Mouse (Mus musculus) CH12.LX (cell line): ENCODE data around the gene Usp32. TPM values are rescaled to one million over a fixed set of nuclear protein-coding genes. Genes with fewer than 3 reads are reported as not detected.

Experiments used
- DNase-seq: peaks from one replicate; pipeline ENCODE4 v3.0.0-alpha.2; 2013; ENCODE audit errors: extremely low read depth
- H3K27ac ChIP-seq: 2 replicates; pipeline ENCODE4 v1.5.1; 2012; ENCODE audit warnings: low read depth, mild to moderate bottlenecking, control low read depth, moderate library complexity; ENCODE audit not compliant: insufficient read depth
- H3K27me3 ChIP-seq: replicated peaks from 2 replicates; pipeline ENCODE3; 2012; ENCODE audit warnings: inconsistent platforms
- H3K36me3 ChIP-seq, 2 experiments: replicated peaks in 1 of 2; 2 replicates each; pipeline versions ENCODE3 to v1.6.1; 2012; ENCODE audit warnings: inconsistent platforms in 1 of 2, low read length in 1 of 2, mild to moderate bottlenecking in 1 of 2, mixed read lengths in 1 of 2, moderate library complexity in 1 of 2; ENCODE audit not compliant: control insufficient read depth in 1 of 2, insufficient read depth in 1 of 2
- H3K4me1 ChIP-seq, 2 experiments: 2 replicates each; pipeline ENCODE4 v1.6.1; 2012; ENCODE audit warnings: inconsistent platforms in 1 of 2, moderate library complexity in 1 of 2; ENCODE audit not compliant: insufficient read depth in 2 of 2, control insufficient read depth in 1 of 2
- H3K4me2 ChIP-seq: 2 replicates; pipeline ENCODE4 v1.6.1; 2012; ENCODE audit warnings: low read depth, mild to moderate bottlenecking, control low read depth; ENCODE audit not compliant: poor library complexity, insufficient read depth, severe bottlenecking
- H3K4me3 ChIP-seq, 3 experiments: fragments of 150-350 bp in 1 of 3; sonication (generic) in 1 of 3; replicated peaks in 1 of 3; 2 replicates each; pipeline versions ENCODE3 to v1.5.1; 2011 to 2012; ENCODE audit warnings: low read depth in 2 of 3, low read length in 2 of 3, mild to moderate bottlenecking in 2 of 3, moderate library complexity in 2 of 3, control low read depth in 1 of 3, improper control_type of control experiment in 1 of 3, inconsistent platforms in 1 of 3, mixed read lengths in 1 of 3; ENCODE audit not compliant: poor library complexity in 1 of 3
- H3K79me2 ChIP-seq: replicated peaks from 2 replicates; pipeline ENCODE4 v1.6.1; 2012; ENCODE audit warnings: mild to moderate bottlenecking, moderate library complexity; ENCODE audit not compliant: control insufficient read depth, poor library complexity, insufficient read depth, severe bottlenecking; ENCODE audit errors: extremely low read depth
- H3K9ac ChIP-seq: 2 replicates; pipeline ENCODE4 v1.6.1; 2012; ENCODE audit warnings: low read depth, mild to moderate bottlenecking, control low read depth, moderate library complexity; ENCODE audit not compliant: insufficient read depth
- H3K9me3 ChIP-seq: replicated peaks from 2 replicates; pipeline ENCODE3; 2012; ENCODE audit warnings: low read length, inconsistent platforms, mixed read lengths
- BHLHE40 ChIP-seq: IDR thresholded peaks from 2 replicates; pipeline ENCODE4 v1.6.1; 2011; ENCODE audit warnings: mild to moderate bottlenecking, low read depth, low read length, improper control_type of control experiment
- CHD2 ChIP-seq: IDR thresholded peaks from 2 replicates; pipeline ENCODE4 v1.6.1; 2011; ENCODE audit warnings: low read length, improper control_type of control experiment
- CTCF ChIP-seq, 2 experiments: IDR thresholded peaks in 1 of 2; conservative IDR thresholded peaks in 1 of 2; 2 replicates each; pipeline ENCODE4 v1.5.1; 2011 to 2012; ENCODE audit warnings: low read depth in 2 of 2, low read length in 2 of 2, improper control_type of control experiment in 1 of 2, inconsistent platforms in 1 of 2, mild to moderate bottlenecking in 1 of 2, moderate library complexity in 1 of 2
- E2F4 ChIP-seq: IDR thresholded peaks from 2 replicates; pipeline ENCODE4 v1.6.1; 2011; ENCODE audit warnings: low read depth, low read length, improper control_type of control experiment; ENCODE audit not compliant: insufficient replicate concordance
- ELF1 ChIP-seq: IDR thresholded peaks from 2 replicates; pipeline ENCODE4 v1.6.1; 2014; ENCODE audit warnings: low read depth, mild to moderate bottlenecking, inconsistent platforms, low read length, improper control_type of control experiment
- EP300 ChIP-seq: IDR thresholded peaks from 2 replicates; pipeline ENCODE4 v1.6.1; 2011; ENCODE audit warnings: low read length, improper control_type of control experiment
- HCFC1 ChIP-seq: IDR thresholded peaks from 2 replicates; pipeline ENCODE4 v1.6.1; 2012; ENCODE audit warnings: low read depth, mild to moderate bottlenecking, inconsistent platforms, low read length, improper control_type of control experiment
- IRF4 ChIP-seq: IDR thresholded peaks from 2 replicates; pipeline ENCODE4 v1.6.1; 2014; ENCODE audit warnings: low read depth, mild to moderate bottlenecking, inconsistent platforms, low read length, improper control_type of control experiment
- JUN ChIP-seq: IDR thresholded peaks from 2 replicates; pipeline ENCODE4 v1.6.1; 2011; ENCODE audit warnings: low read depth, mild to moderate bottlenecking, low read length, improper control_type of control experiment, moderate library complexity; ENCODE audit not compliant: insufficient read depth
- JUND ChIP-seq: conservative IDR thresholded peaks from 2 replicates; pipeline ENCODE4 v1.6.1; 2011; ENCODE audit warnings: low read depth, low read length, improper control_type of control experiment
- KAT2A ChIP-seq: IDR thresholded peaks from 2 replicates; pipeline ENCODE4 v1.6.1; 2012; ENCODE audit warnings: low read length, improper control_type of control experiment, inconsistent platforms; ENCODE audit not compliant: insufficient replicate concordance
- MAX ChIP-seq: IDR thresholded peaks from 2 replicates; pipeline ENCODE4 v1.6.1; 2011; ENCODE audit warnings: low read length, improper control_type of control experiment
- MAZ ChIP-seq: IDR thresholded peaks from 2 replicates; pipeline ENCODE4 v1.6.1; 2012; ENCODE audit warnings: low read depth, mild to moderate bottlenecking, inconsistent platforms, low read length, improper control_type of control experiment, moderate library complexity
- MEF2A ChIP-seq: IDR thresholded peaks from 2 replicates; pipeline ENCODE4 v1.6.1; 2014; ENCODE audit warnings: low read depth, mild to moderate bottlenecking, inconsistent platforms, low read length, improper control_type of control experiment, borderline replicate concordance
- MXI1 ChIP-seq: IDR thresholded peaks from 2 replicates; pipeline ENCODE4 v1.6.1; 2011; ENCODE audit warnings: mild to moderate bottlenecking, low read depth, low read length, improper control_type of control experiment
- MYC ChIP-seq: IDR thresholded peaks from 2 replicates; pipeline ENCODE4 v1.6.1; 2011; ENCODE audit warnings: low read depth, mild to moderate bottlenecking, improper control_type of control experiment, low read length
- NELFE ChIP-seq: IDR thresholded peaks from 2 replicates; pipeline ENCODE4 v1.6.1; 2011; ENCODE audit warnings: low read depth, low read length, improper control_type of control experiment
- NRF1 ChIP-seq: IDR thresholded peaks from 2 replicates; pipeline ENCODE4 v1.6.1; 2014; ENCODE audit warnings: low read depth, mild to moderate bottlenecking, inconsistent platforms, low read length, improper control_type of control experiment, moderate library complexity
- POLR2A ChIP-seq: IDR thresholded peaks from 2 replicates; pipeline ENCODE4 v1.6.1; 2011; ENCODE audit warnings: low read depth, mild to moderate bottlenecking, improper control_type of control experiment, low read length
- POLR2AphosphoS2 ChIP-seq: IDR thresholded peaks from 2 replicates; pipeline ENCODE4 v1.6.1; 2011; ENCODE audit warnings: low read depth, low read length, improper control_type of control experiment
- RCOR1 ChIP-seq: conservative IDR thresholded peaks from 2 replicates; pipeline ENCODE4 v1.6.1; 2012; ENCODE audit warnings: low read depth, mild to moderate bottlenecking, inconsistent platforms, low read length, improper control_type of control experiment
- SIN3A ChIP-seq: IDR thresholded peaks from 2 replicates; pipeline ENCODE4 v1.6.1; 2012; ENCODE audit warnings: low read length, improper control_type of control experiment, inconsistent platforms
- TCF12 ChIP-seq: IDR thresholded peaks from 2 replicates; pipeline ENCODE4 v1.6.1; 2014; ENCODE audit warnings: low read depth, mild to moderate bottlenecking, inconsistent platforms, low read length, improper control_type of control experiment
- UBTF ChIP-seq: IDR thresholded peaks from 2 replicates; pipeline ENCODE4 v1.6.1; 2012; ENCODE audit warnings: low read depth, mild to moderate bottlenecking, inconsistent platforms, low read length, improper control_type of control experiment, moderate library complexity
- ZC3H11A ChIP-seq: IDR thresholded peaks from 2 replicates; pipeline ENCODE4 v1.6.1; 2012; ENCODE audit warnings: low read depth, mild to moderate bottlenecking, inconsistent platforms, low read length, improper control_type of control experiment
- ZKSCAN1 ChIP-seq: IDR thresholded peaks from 2 replicates; pipeline ENCODE4 v1.6.1; 2012; ENCODE audit warnings: low read depth, inconsistent platforms, low read length, improper control_type of control experiment, borderline replicate concordance
- ZMIZ1 ChIP-seq: IDR thresholded peaks from 2 replicates; pipeline ENCODE4 v1.6.1; 2012; ENCODE audit warnings: low read depth, mild to moderate bottlenecking, inconsistent platforms, low read length, improper control_type of control experiment
- dilution Hi-C: fragments of 300-500 bp; cut with MboI; formaldehyde crosslinking; loops from 2 replicates; pipeline ENCODE4 v1.14.3; 2020; ENCODE audit warnings: low sequenced_read_pairs; ENCODE audit not compliant: extremely low pct_unique_long_range_greater_than_20kb, extremely low pct_ligation_motif_present
- in situ Hi-C: fragments of 300-500 bp; cut with MboI; formaldehyde crosslinking; loops from 3 replicates; pipeline ENCODE4 v1.14.3; 2019; ENCODE audit warnings: low sequenced_read_pairs, low pct_ligation_motif_present, low pct_unique_long_range_greater_than_20kb, mixed read lengths
- polyA plus RNA-seq: library from polyadenylated mRNA; unstranded; fragments of >175 nt; gene quantifications from 2 replicates; pipeline ENCODE4 v1.2.1, GENCODE M21; 2012; ENCODE audit warnings: low read depth; ENCODE audit not compliant: insufficient read length
- total RNA-seq, 2 experiments: library from RNA; depleted of rRNA; stranded (reverse); fragments of 300-350 nt in 1 of 2; fragments of >200 nt in 1 of 2; gene quantifications; 2 replicates each; pipeline ENCODE4 v1.2.3; 2012 to 2014

The Usp32 gene
- total and polyA plus RNA-seq, 3 experiments, result 7.4 to 12.0 (median 11.8) TPM

DNA sequence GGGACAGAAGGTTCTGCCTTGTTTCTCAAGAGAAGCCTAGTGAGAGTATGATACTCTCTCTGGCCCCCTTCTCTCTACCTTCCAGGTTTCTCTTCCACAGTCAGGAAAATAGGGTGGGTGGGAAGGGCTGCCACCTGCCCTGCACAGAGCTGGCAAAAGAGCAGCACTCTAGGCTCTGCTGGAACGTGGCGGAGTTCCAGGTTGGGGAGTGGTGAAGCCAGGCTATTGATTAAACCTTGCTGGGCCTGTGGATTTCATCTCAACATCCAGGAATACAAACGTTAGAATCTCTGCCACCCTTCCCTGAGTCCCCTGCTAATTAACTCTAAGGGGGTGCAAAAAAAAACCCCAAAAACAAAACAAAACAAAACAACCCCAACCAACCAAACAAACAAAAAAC is 191.4 kb downstream of the Usp32 start:
- H3K9ac ChIP-seq, result no peak overlapping the region
- TF ChIP-seq UBTF (no peak), HCFC1 (no peak), BHLHE40 (no peak), ZKSCAN1 (no peak), CHD2 (no peak), CTCF (conservative IDR thresholded peaks at IDR 0.05 in 1 of 2, IDR thresholded peaks at IDR 0.05 in 1 of 2; ENCODE audit: low read depth in 2 of 2, low read length in 2 of 2) (no peak), ZMIZ1 (no peak), MYC (no peak), MAZ (no peak), MEF2A (no peak), ZC3H11A (no peak), TCF12 (no peak), MXI1 (no peak), IRF4 (no peak), JUN (no peak), KAT2A (no peak), MAX (no peak), SIN3A (no peak), NRF1 (no peak)
- H3K27me3 ChIP-seq, result peaks cover 77% of the 10 kb centered on the region
- no peak for DNase-seq
- peaks cover 0 to 2% of the 10 kb centered on the region in 2 experiments; a peak in 1 of 4 replicates for H3K4me1 ChIP-seq
- no peaks in the 10 kb centered on the region for H3K36me3 ChIP-seq
- H3K27ac ChIP-seq, result no peak overlapping the region
- H3K4me2 ChIP-seq, result no peak overlapping the region
- no peaks in the 10 kb centered on the region for H3K79me2 ChIP-seq
- peaks cover 7% of the 10 kb centered on the region for H3K9me3 ChIP-seq
- in situ Hi-C loops (no loop called here), dilution Hi-C loops (no loop called here)
- H3K4me3 ChIP-seq, result no peak overlapping the region

DNA sequence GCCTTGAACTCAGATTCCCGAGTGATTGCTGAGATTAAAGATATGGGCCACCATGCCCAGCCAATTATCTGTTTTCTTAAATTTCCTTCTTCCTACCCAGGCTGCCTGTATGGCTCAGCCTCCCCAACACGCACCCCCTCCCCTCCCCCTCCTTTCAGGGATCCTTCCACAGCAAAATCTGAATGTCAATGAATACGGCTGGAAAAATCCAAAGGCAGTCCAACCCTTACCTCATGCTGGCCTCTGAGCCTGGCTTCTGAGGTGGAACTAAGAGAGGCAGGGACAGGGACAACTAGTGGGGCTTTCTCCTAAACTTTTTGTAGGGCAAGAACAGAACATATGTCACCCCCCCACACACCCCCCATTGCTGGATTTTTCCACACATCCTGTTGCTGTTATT is 191.8 kb downstream of the Usp32 start:
- dilution Hi-C loops, result no loop called here
- H3K9ac ChIP-seq, result no peak overlapping the region
- in situ Hi-C loops, result no loop called here

More for the DNA sequence above, 191.8 kb downstream of the Usp32 start:
- Histone ChIP-seq H3K79me2 (no peaks in the 10 kb centered on the region), H3K4me3 (no peak overlapping the region), H3K4me1 (0 out of 4 replicates have a peak, but pooled peaks cover 0 to 2% of the 10 kb centered on the region in 2 experiments), H3K27ac (no peak overlapping the region), H3K27me3 (peaks cover 77% of the 10 kb centered on the region), H3K9me3 (peaks cover 7% of the 10 kb centered on the region), H3K36me3 (no peaks in the 10 kb centered on the region), H3K4me2 (no peak overlapping the region)
- TF ChIP-seq POLR2A, result no peak
- TF ChIP-seq E2F4, result no peak
- no peak for TF ChIP-seq JUND
- no peak for TF ChIP-seq CHD2
- no peak for TF ChIP-seq HCFC1
- TF ChIP-seq NELFE, result no peak
- TF ChIP-seq SIN3A, result no peak
- TF ChIP-seq RCOR1, result no peak
- no peak for TF ChIP-seq EP300
- no peak for TF ChIP-seq NRF1
- no peak for TF ChIP-seq TCF12
- TF ChIP-seq JUN, result no peak
- no peak for TF ChIP-seq MXI1
- no peak for TF ChIP-seq MEF2A
- TF ChIP-seq POLR2AphosphoS2, result no peak
- TF ChIP-seq ELF1, result no peak
- DNase-seq, result no peak
